Mouse (Mus musculus): ENCODE results near the gene Qrich2. TPM values are rescaled to one million over a fixed set of nuclear protein-coding genes. Genes with fewer than 3 reads are reported as not detected.
"Not testable (repeated sequence)": the region's sequence is repeated elsewhere in the genome, so short reads cannot be mapped to it uniquely, and the experiment has no call there.

Qrich2 gene
- total and polyA plus RNA-seq, 3 experiments = 0.11 TPM; not detected in 2

- Histone ChIP-seq H3K27me3 (ENCODE audit: control insufficient read depth in 1 of 2, insufficient read depth in 2 of 2, low read length in 2 of 2) (no peaks in the 10 kb centered on the region), H3K27ac (ENCODE audit: control insufficient read depth, low read depth, low read length) (peak overlapping the region; percentile 95), H3K79me2 (ENCODE audit: control insufficient read depth, insufficient read depth, low read length, poor library complexity) (peaks cover 20% of the 10 kb centered on the region), H3K9me3 (replicated peaks; ENCODE audit: insufficient read depth, low read length) (no peaks in the 10 kb centered on the region), H3K9ac (ENCODE audit: control insufficient read depth, low read depth, low read length, poor library complexity, severe bottlenecking) (peak overlapping the region; percentile 60), H3K4me1 (ENCODE audit: control insufficient read depth in 1 of 2, insufficient read depth in 2 of 2, low read length in 2 of 2) (peaks cover 13 to 44% of the 10 kb centered on the region in 2 experiments), H3K4me3 (ENCODE audit: control insufficient read depth in 1 of 2, insufficient read depth in 1 of 2, low read depth in 2 of 2, low read length in 2 of 2) (peak overlapping the region; percentile 52 to 57), H3K36me3 (ENCODE audit: control insufficient read depth in 1 of 2, insufficient read depth in 2 of 2, low read length in 2 of 2) (peaks cover 0 to 27% of the 10 kb centered on the region in 2 experiments)
- peak; percentile 52 for TF ChIP-seq GATA1 (IDR thresholded peaks at IDR 0.05; ENCODE audit: low read depth, low read length)
- TF ChIP-seq E2F4 (IDR thresholded peaks at IDR 0.05; ENCODE audit: borderline replicate concordance, low read depth, low read length) = no peak
- TF ChIP-seq CHD1 (IDR thresholded peaks at IDR 0.05; ENCODE audit: low read depth, low read length) = no peak; the same call in 1 of the 2 replicates
- peak; percentile 72 for TF ChIP-seq TBP (IDR thresholded peaks at IDR 0.05; ENCODE audit: low read depth, low read length)
- TF ChIP-seq SIN3A (IDR thresholded peaks at IDR 0.05; ENCODE audit: low read length) = peak; percentile 57; the same call in 1 of the 2 replicates
- peak; percentile 30; the same call in 1 of the 2 replicates for TF ChIP-seq ZC3H11A (IDR thresholded peaks at IDR 0.05; ENCODE audit: low read depth, low read length)
- TF ChIP-seq MYB (IDR thresholded peaks at IDR 0.05; ENCODE audit: low read depth, low read length) = peak; percentile 30; the same call in 1 of the 2 replicates
- TF ChIP-seq HCFC1 (IDR thresholded peaks at IDR 0.05; ENCODE audit: low read depth, low read length) = 0 out of 2 replicates have a peak, but pooled peaks have one; percentile 43
- TF ChIP-seq MAX (IDR thresholded peaks at IDR 0.05; ENCODE audit: low read length) = peak; percentile 86
- TF ChIP-seq BHLHE40 (IDR thresholded peaks at IDR 0.05; ENCODE audit: borderline replicate concordance, low read depth, low read length) = peak; percentile 57
- TF ChIP-seq EP300 (IDR thresholded peaks at IDR 0.05; ENCODE audit: low read depth in 1 of 2, low read length in 2 of 2) = peak; percentile 55 to 74; a peak in 3 of 4 replicates
- TF ChIP-seq TAL1 (IDR thresholded peaks at IDR 0.05; ENCODE audit: low read length) = peak; percentile 31; the same call in 1 of the 2 replicates
- TF ChIP-seq ZNF384 (IDR thresholded peaks at IDR 0.05; ENCODE audit: low read depth, low read length) = peak; percentile 76
- TF ChIP-seq MYC (IDR thresholded peaks at IDR 0.05; ENCODE audit: low read depth, low read length) = peak; percentile 59
- TF ChIP-seq TCF12 (IDR thresholded peaks at IDR 0.05; ENCODE audit: low read depth, low read length) = peak; percentile 60; the same call in 1 of the 2 replicates
- TF ChIP-seq NELFE (IDR thresholded peaks at IDR 0.05; ENCODE audit: low read depth, low read length) = peak; percentile 21
- no peak for TF ChIP-seq RAD21 (IDR thresholded peaks at IDR 0.05; ENCODE audit: low read depth, low read length)
- peak; percentile 65 for TF ChIP-seq ETS1 (IDR thresholded peaks at IDR 0.05; ENCODE audit: low read depth, low read length)
- no peak for TF ChIP-seq CTCF (IDR thresholded peaks at IDR 0.05 in 2 of 3, conservative IDR thresholded peaks at IDR 0.05 in 1 of 3; ENCODE audit: control insufficient read depth in 1 of 3, insufficient read depth in 1 of 3, low read depth in 2 of 3, low read length in 3 of 3, poor library complexity in 1 of 3, severe bottlenecking in 1 of 3)
- no peak; the same call in 1 of the 2 replicates for TF ChIP-seq ELF1 (IDR thresholded peaks at IDR 0.05; ENCODE audit: low read depth, low read length)
- TF ChIP-seq POLR2A (IDR thresholded peaks at IDR 0.05; ENCODE audit: control insufficient read depth in 1 of 2, insufficient read depth in 1 of 2, low read depth in 1 of 2, low read length in 2 of 2, poor library complexity in 1 of 2) = no peak; a peak in 1 of 4 replicates
- no peak for TF ChIP-seq NRF1 (IDR thresholded peaks at IDR 0.05; ENCODE audit: insufficient read depth, low read depth, low read length, poor library complexity, severe bottlenecking)
- TF ChIP-seq GABPA (IDR thresholded peaks at IDR 0.05; ENCODE audit: low read depth, low read length) = 0 out of 2 replicates have a peak, but pooled peaks have one; percentile 58
- 0 out of 2 replicates have a peak, but pooled peaks have one; percentile 33 for TF ChIP-seq KAT2A (conservative IDR thresholded peaks at IDR 0.05; ENCODE audit: low read depth, low read length)
- 0 out of 2 replicates have a peak, but pooled peaks have one; percentile 22 for TF ChIP-seq MAFK (IDR thresholded peaks at IDR 0.05; ENCODE audit: borderline replicate concordance, low read depth, low read length)
- TF ChIP-seq SMC3 (IDR thresholded peaks at IDR 0.05; ENCODE audit: low read depth, low read length) = 0 out of 2 replicates have a peak, but pooled peaks have one; percentile 23
- DNase-seq (ENCODE audit: low read depth, low spot score) = peak; percentile 85
Measured at GRCm38 (mm10) chr11:116493191-116493590, 27.1 kb upstream of the Qrich2 start.

GRCm38 (mm10) chr11:116492507-116492906 is 26.5 kb upstream of the Qrich2 start:
- not testable (repeated sequence) for H3K27ac ChIP-seq (ENCODE audit: control insufficient read depth, low read depth, low read length); H3K9me3 ChIP-seq (replicated peaks; ENCODE audit: insufficient read depth, low read length); DNase-seq (ENCODE audit: low read depth, low spot score); H3K4me3 ChIP-seq (ENCODE audit: control insufficient read depth in 1 of 2, insufficient read depth in 1 of 2, low read depth in 2 of 2, low read length in 2 of 2); H3K9ac ChIP-seq (ENCODE audit: control insufficient read depth, low read depth, low read length, poor library complexity, severe bottlenecking); H3K27me3 ChIP-seq (ENCODE audit: control insufficient read depth in 1 of 2, insufficient read depth in 2 of 2, low read length in 2 of 2)
- Histone ChIP-seq H3K79me2 (ENCODE audit: control insufficient read depth, insufficient read depth, low read length, poor library complexity) (peaks cover 21% of the 10 kb centered on the region), H3K4me1 (ENCODE audit: control insufficient read depth in 1 of 2, insufficient read depth in 2 of 2, low read length in 2 of 2) (peaks cover 13 to 44% of the 10 kb centered on the region in 2 experiments), H3K36me3 (ENCODE audit: control insufficient read depth in 1 of 2, insufficient read depth in 2 of 2, low read length in 2 of 2) (peaks cover 3 to 24% of the 10 kb centered on the region in 2 experiments)

Data from MEL (cell line).